Mouse (Mus musculus) limb, embryonic 10.5 days (tissue): ENCODE data around the gene Hoga1. TPM values are rescaled to one million over a fixed set of nuclear protein-coding genes. Genes with fewer than 3 reads are reported as not detected.
"Not testable (repeated sequence)": the region's sequence is repeated elsewhere in the genome, so short reads cannot be mapped to it uniquely, and the experiment has no call there.

Source experiments
- DNase-seq: peaks from one replicate; pipeline ENCODE4 v3.0.0-alpha.2; 2017; ENCODE audit warnings: low spot score
- H3K27ac ChIP-seq: fragments of 300-500 bp; sonication (generic); 2 replicates; pipeline ENCODE4 v1.5.1; 2016; ENCODE audit warnings: mild to moderate bottlenecking
- H3K27me3 ChIP-seq: fragments of 300-500 bp; sonication (generic); 2 replicates; pipeline ENCODE4 v1.6.1; 2016; ENCODE audit warnings: low read depth, mild to moderate bottlenecking; ENCODE audit not compliant: poor library complexity, severe bottlenecking
- H3K36me3 ChIP-seq: fragments of 300-500 bp; sonication (generic); 2 replicates; pipeline ENCODE4 v1.6.1; 2016; ENCODE audit warnings: mild to moderate bottlenecking, moderate library complexity
- H3K4me1 ChIP-seq: fragments of 300-500 bp; sonication (generic); 2 replicates; pipeline ENCODE4 v1.6.1; 2016
- H3K4me3 ChIP-seq: fragments of 300-500 bp; sonication (generic); 2 replicates; pipeline ENCODE4 v1.5.1; 2016; ENCODE audit warnings: mild to moderate bottlenecking, moderate library complexity
- H3K9me3 ChIP-seq: fragments of 300-500 bp; sonication (generic); replicated peaks from 2 replicates; pipeline ENCODE4 v1.6.1; 2016; ENCODE audit warnings: mild to moderate bottlenecking
- WGBS: fragments of 180-500 bp; shearing (Covaris S2); methylation state at CpG from one replicate; pipeline ENCODE4 v1.1.7; 2016; 5-methylcytosine and 5-hydroxymethylcytosine counted together
- polyA plus RNA-seq: library from polyadenylated mRNA; unstranded; fragments of >200 nt; fragmentation: Nextera tagmentation; extraction: Ambion mirVana; gene quantifications from 2 replicates; pipeline ENCODE4 v1.2.1, GENCODE M21; 2016

The Hoga1 gene
- polyA plus RNA-seq, 1 experiment from 2014 or later, result 1.3 TPM

DNA sequence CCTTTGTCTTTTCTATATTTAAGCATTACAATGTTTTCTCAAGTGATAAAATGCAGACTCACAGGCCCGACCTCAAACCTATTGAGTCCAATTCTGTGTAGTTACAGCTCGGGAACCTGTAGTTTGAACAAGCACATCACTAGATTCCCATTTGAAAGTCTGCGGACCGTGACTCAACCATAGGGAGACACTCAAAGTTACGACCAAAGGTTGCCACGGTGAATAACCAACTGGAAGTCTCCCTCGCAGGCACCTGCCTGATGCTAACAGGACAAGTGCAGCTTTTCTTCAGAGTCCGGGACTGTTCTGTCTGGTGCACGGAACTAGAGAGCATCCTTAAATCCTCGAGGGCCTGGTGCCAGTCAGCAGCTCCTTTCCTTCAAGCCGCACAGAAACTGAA, 35.1 kb downstream of the Hoga1 start:
- H3K9me3 ChIP-seq, result no peaks in the 10 kb centered on the region
- DNase-seq, result no peak
- WGBS, result 88% methylated on average over 11 of the region's 11 CpGs
- H3K27me3 ChIP-seq, result no peaks in the 10 kb centered on the region
- H3K27ac ChIP-seq, result no peak overlapping the region
- peaks cover under 1% of the 10 kb centered on the region for H3K4me1 ChIP-seq
- no peak overlapping the region for H3K4me3 ChIP-seq
- peaks cover 25% of the 10 kb centered on the region for H3K36me3 ChIP-seq

DNA sequence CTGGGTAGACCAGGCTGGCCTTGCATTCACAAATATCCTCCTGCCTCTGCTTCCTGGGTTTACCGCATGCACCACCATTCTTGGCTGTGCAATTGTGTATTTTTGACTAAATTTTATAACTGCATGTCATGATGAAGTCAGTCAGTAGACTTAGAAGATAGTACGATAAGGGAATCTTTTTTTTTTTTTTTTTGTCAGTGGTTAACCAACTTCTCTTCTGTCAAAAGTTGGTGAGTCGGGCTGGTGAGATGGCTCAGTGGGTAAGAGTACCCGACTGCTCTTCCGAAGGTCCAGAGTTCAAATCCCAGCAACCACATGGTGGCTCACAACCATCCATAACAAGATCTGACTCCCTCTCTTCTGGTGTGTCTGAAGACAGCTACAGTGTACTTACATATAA, 36.2 kb downstream of the Hoga1 start:
- not testable (repeated sequence) for H3K4me3 ChIP-seq, DNase-seq, H3K27me3 ChIP-seq, H3K27ac ChIP-seq, H3K9me3 ChIP-seq
- Histone ChIP-seq H3K36me3 (peaks cover 14% of the 10 kb centered on the region), H3K4me1 (peaks cover 10% of the 10 kb centered on the region)
- 93% methylated on average over 5 of the region's 5 CpGs for WGBS

DNA sequence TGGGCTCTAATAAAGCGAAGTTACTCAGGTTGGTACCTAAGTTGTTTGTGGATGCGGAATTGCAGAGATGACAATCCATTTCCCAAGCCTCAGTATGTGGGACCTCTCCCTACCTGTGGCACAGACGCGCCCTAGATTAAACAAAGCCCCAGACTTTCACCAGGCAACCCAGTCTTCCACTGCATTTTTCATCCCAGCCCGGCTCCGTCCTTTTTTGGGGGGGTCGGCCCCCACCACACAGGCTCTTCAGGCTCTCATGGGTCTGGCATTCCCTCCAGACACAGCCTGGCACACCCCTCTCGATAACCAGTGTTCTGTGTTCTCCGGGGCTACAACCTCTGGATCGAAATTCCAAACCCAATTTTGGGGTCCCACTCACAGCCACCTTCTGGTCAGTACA, 40.3 kb downstream of the Hoga1 start:
- Histone ChIP-seq H3K9me3 (no peaks in the 10 kb centered on the region), H3K27me3 (no peaks in the 10 kb centered on the region), H3K4me3 (peak overlapping the region; percentile 75), H3K36me3 (no peaks in the 10 kb centered on the region), H3K4me1 (peaks cover 20% of the 10 kb centered on the region), H3K27ac (peak overlapping the region; percentile 89)
- 9% methylated on average over 10 of the region's 10 CpGs for WGBS
- DNase-seq, result no peak

DNA sequence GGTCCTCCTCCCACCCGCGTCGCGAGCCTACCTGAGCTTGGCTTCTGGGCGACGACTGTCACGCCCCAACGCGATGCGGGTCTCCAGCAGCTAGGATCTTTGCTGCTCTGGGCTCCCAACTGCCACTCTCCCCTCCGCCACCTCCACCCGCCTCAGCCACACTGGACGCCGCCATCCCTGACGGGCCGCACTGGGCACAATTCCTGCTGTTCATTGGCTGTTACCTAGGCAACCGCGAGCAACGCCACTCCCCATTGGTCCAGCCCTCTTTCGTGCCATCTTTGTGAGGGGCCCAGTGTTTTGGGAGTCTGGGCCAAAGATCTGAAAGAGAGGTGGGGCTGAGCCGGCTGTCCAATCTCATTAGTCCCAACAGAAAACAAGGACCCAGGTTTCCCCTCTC, 40.8 kb downstream of the Hoga1 start, which contains the start of gene Morn4:
Morn4 (minus strand) TSS at position 192 of the 400 bp plus-strand sequence.
- H3K27ac ChIP-seq, result peak within 1 kb of the TSS; percentile 89

DNA sequence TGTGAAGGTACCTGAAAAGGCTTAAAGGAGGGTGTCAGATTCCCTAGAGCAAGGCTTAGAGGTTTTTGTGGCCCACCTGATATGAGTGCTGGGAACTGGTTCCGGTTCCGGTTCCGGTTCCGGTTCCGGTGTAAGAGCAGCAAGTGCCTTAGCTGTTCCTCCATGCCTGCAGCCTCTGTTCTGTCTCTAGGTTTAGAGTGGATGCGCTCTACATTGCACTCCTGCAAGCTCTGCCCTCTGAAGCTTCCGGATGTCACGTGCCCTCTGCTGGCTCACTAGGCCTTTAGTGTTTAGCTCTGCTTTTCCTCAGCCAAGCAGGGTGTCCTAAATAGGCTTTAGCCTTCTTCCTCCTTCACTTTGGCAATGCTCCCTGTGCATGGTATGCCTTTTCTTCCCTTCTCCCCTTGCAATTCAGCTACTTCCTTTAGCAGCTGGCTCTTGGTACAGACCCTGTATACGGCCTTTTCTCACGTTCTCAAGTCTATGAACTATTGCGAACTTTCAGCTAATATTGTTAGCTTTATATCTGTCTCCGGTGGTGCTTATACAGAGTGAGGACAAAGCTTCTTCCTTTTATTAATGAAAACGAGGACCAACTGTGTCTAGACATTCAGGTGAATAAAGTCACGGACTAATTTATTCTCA, 43.8 kb downstream of the Hoga1 start:
- peaks cover 11% of the 10 kb centered on the region for H3K36me3 ChIP-seq
- peak; percentile 63 for DNase-seq
- H3K9me3 ChIP-seq, result no peaks in the 10 kb centered on the region
- H3K27me3 ChIP-seq, result no peaks in the 10 kb centered on the region
- H3K4me3 ChIP-seq, result peak overlapping the region; percentile 94
- 27% methylated on average over 14 of the region's 14 CpGs for WGBS
- peaks cover 33% of the 10 kb centered on the region for H3K4me1 ChIP-seq
- H3K27ac ChIP-seq, result peak overlapping the region; percentile 89

More for the DNA sequence above, 40.8 kb downstream of the Hoga1 start, which contains the start of gene Morn4:
- DNase-seq, result peak; percentile 96
- H3K36me3 ChIP-seq, result no peaks in the 10 kb centered on the region
- peaks cover 24% of the 10 kb centered on the region for H3K4me1 ChIP-seq
- no peaks in the 10 kb centered on the region for H3K27me3 ChIP-seq
- no peaks in the 10 kb centered on the region for H3K9me3 ChIP-seq
- H3K4me3 ChIP-seq, result peak within 1 kb of the TSS; percentile 75
- WGBS, result 0% methylated on average over 21 of the region's 21 CpGs

DNA sequence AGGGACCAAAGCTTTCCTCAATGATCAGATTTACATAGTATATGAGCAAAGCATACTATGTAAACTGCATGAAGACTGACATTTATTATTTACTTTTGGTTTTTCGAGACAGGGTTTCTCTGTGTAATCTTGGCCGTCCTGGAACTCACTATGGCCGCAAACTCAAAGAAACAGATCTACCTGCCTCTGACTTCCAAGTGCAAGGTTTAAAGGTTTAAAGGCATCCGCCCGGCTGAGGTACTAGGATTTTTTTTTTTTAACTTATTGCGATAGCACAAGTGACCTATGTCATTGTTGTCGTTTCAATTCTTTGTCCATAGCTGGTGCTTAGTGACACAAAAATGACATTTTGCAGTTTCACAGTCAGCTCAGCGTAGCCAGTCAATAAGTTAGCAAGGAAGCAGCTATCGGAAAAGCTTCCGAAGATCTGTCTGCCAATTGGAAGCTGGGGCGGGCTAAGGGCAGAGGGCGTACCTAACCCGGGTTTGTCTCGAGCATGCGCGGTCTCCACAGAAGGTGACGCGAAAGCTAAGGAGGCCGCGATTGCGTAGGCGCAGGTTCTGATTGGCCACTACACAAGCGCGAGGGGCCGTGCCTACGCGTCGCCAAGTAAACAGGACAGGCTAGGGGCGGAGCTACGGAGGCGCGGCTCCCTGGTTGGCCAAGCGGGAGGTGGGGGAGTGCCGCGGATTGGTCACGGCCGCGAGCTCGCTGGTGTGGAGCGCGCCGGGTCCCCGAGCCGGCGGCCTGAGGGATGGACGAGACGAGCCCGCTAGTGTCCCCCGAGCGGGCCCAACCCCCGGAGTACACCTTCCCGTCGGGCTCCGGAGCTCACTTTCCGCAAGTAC, 44.6 kb downstream of the Hoga1 start, which contains the start of gene Pi4k2a:
Pi4k2a (plus strand) TSS at position 723 of the 848 bp plus-strand sequence.
- Histone ChIP-seq H3K9me3 (no peaks in the 10 kb centered on the region), H3K27me3 (no peaks in the 10 kb centered on the region), H3K36me3 (peaks cover 17% of the 10 kb centered on the region), H3K4me3 (peak within 1 kb of the TSS; percentile 94), H3K4me1 (peaks cover 33% of the 10 kb centered on the region), H3K27ac (peak within 1 kb of the TSS; percentile 89)
- peak; percentile 93 for DNase-seq
- WGBS, result 1% methylated on average over 49 of the region's 55 CpGs

DNA sequence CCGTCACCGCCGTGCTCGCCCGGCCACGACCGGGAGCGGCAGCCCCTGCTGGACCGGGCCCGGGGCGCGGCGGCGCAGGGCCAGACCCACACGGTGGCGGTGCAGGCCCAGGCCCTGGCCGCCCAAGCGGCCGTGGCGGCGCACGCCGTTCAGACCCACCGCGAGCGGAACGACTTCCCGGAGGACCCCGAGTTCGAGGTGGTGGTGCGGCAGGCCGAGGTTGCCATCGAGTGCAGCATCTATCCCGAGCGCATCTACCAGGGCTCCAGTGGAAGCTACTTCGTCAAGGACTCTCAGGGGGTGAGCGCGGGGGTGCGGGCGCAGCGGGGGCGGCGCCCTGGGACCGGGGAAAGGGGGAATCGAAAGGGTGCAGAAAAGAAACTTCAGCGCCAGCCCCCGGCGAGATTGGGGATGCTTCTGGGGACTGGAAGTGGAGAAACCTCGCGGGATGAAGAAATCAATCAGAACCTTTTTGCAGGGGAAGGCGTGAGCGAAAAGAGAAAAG, 45.3 kb downstream of the Hoga1 start:
- WGBS, result under 1% methylated on average over 52 of the region's 52 CpGs
- Histone ChIP-seq H3K36me3 (peaks cover 25% of the 10 kb centered on the region), H3K27ac (peak overlapping the region; percentile 89), H3K9me3 (no peaks in the 10 kb centered on the region), H3K4me3 (peak overlapping the region; percentile 94), H3K27me3 (no peaks in the 10 kb centered on the region), H3K4me1 (peaks cover 30% of the 10 kb centered on the region)
- DNase-seq, result no peak

DNA sequence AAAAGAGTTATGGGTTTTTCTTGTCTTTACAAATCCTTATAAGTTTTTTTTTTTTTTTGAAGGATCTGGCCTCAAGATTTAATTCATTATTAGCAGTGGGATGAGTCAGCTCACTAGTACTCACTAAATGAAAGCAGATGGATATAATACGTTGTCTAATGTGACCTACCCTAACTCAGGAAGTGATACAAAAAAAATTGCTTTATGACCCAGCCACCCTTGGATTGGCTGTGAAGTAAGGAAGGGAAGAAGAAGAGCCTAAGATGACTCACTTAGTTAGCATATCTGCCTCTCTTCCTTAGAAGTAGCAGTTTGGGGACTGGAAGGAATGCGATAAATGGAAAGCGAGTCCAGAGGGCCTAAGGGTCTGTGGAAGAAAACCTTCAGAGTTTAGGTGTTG, 54.0 kb downstream of the Hoga1 start:
- WGBS, result 85% methylated on average over 3 of the region's 3 CpGs
- Histone ChIP-seq H3K27ac (no peak overlapping the region), H3K9me3 (no peaks in the 10 kb centered on the region), H3K4me1 (no peaks in the 10 kb centered on the region), H3K4me3 (no peak overlapping the region), H3K36me3 (peaks cover 62% of the 10 kb centered on the region), H3K27me3 (no peaks in the 10 kb centered on the region)
- no peak for DNase-seq

DNA sequence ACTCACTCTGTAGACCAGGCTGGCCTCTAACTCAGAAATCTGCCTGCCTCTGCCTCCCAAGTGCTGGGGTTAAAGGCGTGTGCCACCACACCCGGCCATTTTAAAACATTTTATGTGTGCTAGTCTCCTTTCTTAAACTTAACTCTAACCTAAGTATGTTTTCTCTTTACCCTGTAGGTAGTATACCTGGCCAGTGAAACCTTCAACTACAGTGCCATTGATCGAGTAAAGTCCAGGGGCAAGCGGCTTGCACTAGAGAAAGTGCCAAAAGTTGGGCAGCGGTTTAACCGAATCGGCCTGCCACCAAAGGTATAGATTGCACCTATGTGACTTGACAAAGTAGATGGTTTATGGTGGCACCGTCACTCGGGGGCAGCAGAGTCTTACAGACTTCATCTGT, 59.3 kb downstream of the Hoga1 start:
- Histone ChIP-seq H3K27me3 (no peaks in the 10 kb centered on the region), H3K27ac (no peak overlapping the region), H3K36me3 (peaks cover 66% of the 10 kb centered on the region), H3K4me3 (no peak overlapping the region), H3K9me3 (no peaks in the 10 kb centered on the region), H3K4me1 (no peaks in the 10 kb centered on the region)
- no peak for DNase-seq
- WGBS, result 98% methylated on average over 9 of the region's 9 CpGs

DNA sequence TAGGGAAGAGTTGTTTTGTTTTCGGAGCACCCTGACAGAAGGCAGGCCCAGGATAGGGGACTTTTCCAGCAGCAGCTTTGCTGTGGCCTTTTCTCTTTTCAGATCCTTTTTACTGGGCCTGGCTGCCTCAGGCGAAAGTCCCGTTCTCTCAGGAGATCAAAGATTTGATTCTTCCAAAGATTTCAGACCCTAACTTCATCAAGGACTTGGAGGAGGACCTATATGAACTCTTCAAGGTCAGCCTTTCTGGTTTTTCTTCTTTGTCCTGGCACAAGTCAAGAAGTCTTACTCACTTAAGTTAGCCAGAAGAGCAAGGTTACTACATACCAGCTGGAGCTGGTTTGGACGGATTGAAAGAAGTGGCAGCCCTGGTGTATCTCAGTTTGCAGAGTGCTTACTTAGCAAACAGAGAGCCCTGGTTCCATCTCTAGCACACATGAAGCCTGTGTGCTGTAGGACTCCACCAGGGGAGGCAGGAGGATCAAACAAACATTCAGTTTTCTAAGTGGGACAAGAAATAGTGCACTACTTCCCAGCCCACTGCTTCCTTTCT, 70.4 kb downstream of the Hoga1 start:
- H3K4me3 ChIP-seq, result no peak overlapping the region
- WGBS, result 91% methylated on average over 4 of the region's 4 CpGs
- H3K27ac ChIP-seq, result no peak overlapping the region
- H3K27me3 ChIP-seq, result no peaks in the 10 kb centered on the region
- H3K4me1 ChIP-seq, result no peaks in the 10 kb centered on the region
- no peak for DNase-seq
- no peaks in the 10 kb centered on the region for H3K9me3 ChIP-seq
- peaks cover 90% of the 10 kb centered on the region for H3K36me3 ChIP-seq

DNA sequence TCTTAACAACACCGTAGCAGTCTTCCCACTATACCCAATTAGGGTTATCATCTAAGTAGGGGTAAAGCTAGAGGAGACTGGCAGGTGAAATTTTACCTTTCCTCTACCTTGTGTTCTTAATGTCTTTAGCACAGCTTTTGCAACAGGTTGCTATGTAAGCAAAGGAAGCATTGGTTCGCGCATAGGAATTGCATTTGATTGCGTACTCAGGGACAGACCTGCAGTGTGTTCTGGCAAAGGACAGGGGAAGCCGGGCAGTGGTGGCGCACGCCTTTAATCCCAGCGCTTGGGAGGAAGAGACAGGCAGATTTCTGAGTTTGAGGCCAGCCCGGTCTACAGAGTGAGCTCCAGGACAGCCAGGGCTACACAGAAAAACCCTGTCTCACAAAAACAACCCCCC, 72.7 kb downstream of the Hoga1 start:
- peaks cover 97% of the 10 kb centered on the region for H3K36me3 ChIP-seq
- H3K4me3 ChIP-seq, result no peak overlapping the region
- H3K27me3 ChIP-seq, result no peaks in the 10 kb centered on the region
- no peak for DNase-seq
- H3K9me3 ChIP-seq, result no peaks in the 10 kb centered on the region
- no peaks in the 10 kb centered on the region for H3K4me1 ChIP-seq
- WGBS, result 97% methylated on average over 9 of the region's 9 CpGs
- H3K27ac ChIP-seq, result no peak overlapping the region

DNA sequence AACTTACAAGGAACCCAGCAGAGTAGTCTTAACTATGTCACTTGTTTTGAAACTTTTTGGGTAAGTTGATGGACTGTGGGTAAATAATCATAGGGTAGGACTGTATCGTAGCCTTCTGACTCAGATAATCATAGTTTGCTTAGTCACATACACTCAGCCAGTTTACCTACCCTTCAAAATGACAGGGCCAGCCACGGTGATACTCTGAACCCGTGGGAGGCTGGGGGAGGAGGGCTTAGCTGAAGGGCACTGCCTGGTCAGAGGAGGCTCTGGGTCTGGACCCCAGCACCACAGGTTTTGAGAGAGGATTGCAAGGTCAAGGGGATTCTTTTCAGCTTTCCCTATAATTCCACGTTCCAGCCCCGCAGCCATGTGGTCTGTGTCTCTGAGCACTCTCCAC, 73.2 kb downstream of the Hoga1 start:
- Histone ChIP-seq H3K4me1 (no peaks in the 10 kb centered on the region), H3K4me3 (no peak overlapping the region), H3K27ac (no peak overlapping the region), H3K9me3 (no peaks in the 10 kb centered on the region), H3K27me3 (no peaks in the 10 kb centered on the region), H3K36me3 (peaks cover 97% of the 10 kb centered on the region)
- DNase-seq, result no peak
- WGBS, result 89% methylated on average over 5 of the region's 5 CpGs

DNA sequence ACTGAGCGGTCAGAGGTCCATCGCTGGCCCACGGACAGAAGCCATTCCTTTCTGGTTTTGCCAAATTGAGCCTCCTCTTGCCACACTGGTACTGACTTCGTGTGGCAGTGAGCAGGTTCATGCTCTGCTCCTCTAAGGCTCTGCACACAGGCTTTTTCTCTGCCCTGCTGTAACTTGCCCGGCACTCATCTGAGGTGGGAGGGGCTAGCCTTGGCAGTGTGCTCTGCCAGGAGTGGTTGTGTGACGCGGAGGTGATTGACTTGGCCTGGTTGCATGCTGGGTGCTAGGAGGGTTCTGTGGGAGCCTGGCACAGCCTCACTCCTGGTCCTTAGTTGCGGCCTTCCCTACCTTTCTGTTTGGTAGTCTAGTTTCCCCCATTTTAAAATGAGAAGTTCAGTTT, 75.0 kb downstream of the Hoga1 start:
- H3K27me3 ChIP-seq, result no peaks in the 10 kb centered on the region
- H3K4me1 ChIP-seq, result no peaks in the 10 kb centered on the region
- DNase-seq, result no peak
- no peak overlapping the region for H3K4me3 ChIP-seq
- H3K9me3 ChIP-seq, result no peaks in the 10 kb centered on the region
- H3K27ac ChIP-seq, result no peak overlapping the region
- peaks cover 92% of the 10 kb centered on the region for H3K36me3 ChIP-seq
- 91% methylated on average over 8 of the region's 8 CpGs for WGBS
